Mouse (Mus musculus) skeletal muscle tissue, adult 2 months (tissue): ENCODE measurements around the gene Fancc.
A peak's percentile ranks its signal among the peaks of the same experiment; 100 is the strongest.

Source experiments
- DNase-seq: peaks from one replicate; pipeline ENCODE4 v3.0.0-alpha.2; 2012; ENCODE audit warnings: low read depth, low spot score

The Fancc gene

DNA sequence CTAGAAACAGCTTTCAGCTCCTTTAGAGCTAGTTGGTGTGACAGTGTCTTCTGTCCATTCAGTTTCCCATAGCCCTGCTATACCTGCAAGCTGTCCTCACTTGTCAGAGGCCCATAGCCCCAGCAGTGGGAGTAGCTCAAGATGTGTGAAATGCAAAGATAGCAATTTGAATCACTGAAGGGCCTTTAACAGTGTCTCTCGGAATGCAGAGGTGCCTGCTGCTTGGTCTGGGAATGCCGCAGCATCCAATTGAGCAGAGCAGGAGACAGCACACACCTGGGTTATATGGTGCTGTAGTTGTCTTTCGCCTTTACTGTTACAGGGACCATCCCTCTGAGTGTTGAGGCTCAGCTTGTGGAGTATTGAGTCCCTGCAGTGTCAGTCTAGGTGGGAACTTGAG is 203.4 kb downstream of the Fancc start:
- DNase-seq = no peak

DNA sequence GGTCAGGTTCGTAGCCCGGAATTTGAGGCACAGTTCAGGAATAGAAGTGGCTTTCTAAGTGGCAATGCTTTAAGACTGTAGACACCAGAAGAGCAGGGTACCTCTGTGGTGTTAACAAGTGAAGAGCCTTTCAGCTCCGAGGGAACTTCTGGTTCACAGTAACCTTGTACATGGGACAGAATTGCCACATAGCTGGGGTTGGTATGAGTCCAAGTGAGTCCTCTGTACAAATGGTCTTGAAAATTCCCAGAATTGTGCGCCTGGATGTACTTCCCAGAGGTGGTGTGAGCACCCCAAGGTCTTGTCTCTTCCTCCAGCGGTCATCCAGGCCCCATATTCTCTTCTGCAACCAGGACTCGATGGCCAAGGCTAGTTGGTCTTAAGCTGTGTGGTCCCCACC is 206.1 kb downstream of the Fancc start:
- DNase-seq = no peak

DNA sequence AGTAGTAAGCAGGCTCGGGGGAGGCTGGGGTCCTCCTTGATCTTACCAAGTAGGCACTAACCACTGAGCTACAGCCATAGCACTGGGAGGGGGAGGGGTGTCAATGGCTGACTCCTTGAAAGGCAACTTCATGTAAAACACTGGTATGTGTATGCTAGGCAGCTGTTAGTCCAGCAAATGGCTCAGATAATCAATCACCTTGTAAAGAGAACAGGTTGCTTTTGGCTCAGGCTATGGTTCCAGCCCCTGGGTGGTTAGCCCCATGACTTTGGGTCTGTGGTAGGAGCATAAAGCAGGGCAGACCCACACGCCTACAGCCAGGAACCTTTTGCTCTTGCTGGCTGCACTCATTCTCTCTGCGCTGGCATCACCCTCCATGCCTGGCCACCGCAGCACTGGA is 207.0 kb downstream of the Fancc start:
- DNase-seq = no peak

DNA sequence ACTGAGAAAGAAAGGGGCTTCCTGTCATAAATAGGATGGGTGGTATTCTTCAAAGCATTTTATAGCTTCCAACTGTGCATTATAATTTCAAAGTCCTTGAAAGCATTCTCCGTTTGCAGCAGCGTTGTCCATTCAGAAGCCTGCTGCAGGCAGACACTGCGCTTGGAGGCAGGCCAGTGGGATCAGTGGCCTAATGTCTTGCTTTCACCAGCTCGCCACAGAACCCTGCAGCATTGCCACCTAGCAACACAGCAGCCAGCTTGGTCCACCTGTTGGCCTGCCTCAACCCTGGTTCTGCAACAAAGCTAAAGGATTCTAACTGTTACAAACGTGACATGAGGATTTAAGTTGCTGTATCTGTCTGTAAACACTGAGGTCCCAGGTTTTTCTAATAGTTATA is 207.4 kb downstream of the Fancc start:
- DNase-seq = no peak

DNA sequence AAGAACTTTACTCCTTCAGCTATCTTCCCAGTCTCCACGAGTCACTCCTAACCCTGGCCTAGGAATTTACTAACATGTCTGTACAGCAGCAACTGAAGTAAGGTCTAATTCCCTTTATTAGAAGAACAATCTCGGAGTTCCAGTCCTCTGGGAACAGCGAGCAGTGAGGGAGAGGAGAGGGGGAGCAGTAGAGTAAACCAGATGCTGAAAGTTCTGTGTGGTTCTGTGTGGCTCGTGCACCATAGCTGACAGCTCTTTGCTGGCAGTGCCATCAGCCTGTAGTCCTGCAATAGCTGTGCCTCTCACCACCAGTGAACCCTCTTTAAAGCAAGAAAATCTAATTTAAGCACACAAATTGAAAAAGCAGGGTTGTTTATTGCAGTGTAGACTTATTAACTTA is 207.9 kb downstream of the Fancc start:
- no peak for DNase-seq

DNA sequence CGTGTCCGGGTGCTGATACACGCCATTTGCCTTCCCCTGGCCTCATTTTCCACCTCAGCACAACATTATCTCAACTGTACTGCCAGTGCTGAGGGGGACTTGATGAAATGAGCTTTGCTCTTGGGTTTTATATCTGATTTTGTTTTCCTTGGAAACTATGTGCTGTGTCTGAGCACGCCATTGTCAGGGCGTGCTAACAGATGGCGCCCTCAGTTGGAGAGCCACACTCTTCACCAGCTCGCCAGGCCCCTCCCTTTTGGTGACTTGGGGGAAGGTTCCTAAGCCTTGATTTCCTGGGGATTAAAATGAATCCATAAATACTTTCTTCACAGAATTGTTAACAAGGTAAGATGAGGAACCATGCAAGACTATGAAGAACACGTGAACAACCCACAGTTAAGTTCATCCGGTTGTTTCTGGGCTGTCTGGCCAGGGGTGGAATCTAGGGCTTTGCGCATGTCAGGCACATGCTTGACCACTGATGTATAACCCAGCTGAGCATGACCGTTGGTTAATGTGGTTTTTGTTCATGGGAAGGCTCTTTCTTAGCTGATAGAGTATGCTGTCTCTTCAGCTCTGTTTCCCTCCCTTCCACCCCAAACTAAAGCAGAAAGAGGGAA is 210.5 kb downstream of the Fancc start:
- DNase-seq = no peak

DNA sequence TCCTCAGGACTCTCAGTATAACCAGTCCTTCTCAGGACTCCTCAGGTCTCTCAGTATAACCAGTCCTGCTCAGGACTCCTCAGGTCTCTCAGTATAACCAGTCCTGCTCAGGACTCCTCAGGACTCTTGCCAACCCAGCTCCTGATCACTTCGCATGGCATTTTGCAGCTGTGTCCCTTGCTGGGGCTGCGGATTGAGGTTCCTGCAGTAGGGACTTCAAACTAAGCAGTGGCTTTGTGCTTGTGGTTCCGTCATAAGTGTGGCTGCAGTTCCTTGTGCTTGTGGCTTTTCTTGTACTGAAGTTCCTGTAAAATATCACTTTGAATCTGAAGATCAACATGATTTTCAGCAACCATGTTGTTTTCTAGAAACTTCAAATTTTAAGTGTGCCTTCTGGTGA is 212.3 kb downstream of the Fancc start:
- DNase-seq = no peak

DNA sequence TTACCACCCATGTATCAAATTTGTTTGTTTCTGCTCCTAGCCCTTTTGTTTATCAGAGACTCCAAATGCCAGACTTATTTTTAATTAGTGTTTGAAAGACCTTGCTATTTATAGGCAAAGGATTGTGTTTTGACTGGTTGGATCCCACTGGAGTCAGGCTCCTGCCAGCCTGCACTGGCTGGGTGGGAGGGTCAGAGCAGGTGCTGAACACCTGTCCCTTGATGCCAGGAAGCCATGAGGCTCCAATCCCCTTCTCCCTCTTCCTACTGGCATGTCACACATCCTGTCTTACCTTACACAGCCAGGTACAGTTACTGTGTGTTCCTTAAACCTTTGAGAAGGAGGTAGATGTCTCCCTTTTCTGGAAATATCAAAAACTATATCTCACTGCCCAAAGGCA is 213.8 kb downstream of the Fancc start:
- DNase-seq = no peak

DNA sequence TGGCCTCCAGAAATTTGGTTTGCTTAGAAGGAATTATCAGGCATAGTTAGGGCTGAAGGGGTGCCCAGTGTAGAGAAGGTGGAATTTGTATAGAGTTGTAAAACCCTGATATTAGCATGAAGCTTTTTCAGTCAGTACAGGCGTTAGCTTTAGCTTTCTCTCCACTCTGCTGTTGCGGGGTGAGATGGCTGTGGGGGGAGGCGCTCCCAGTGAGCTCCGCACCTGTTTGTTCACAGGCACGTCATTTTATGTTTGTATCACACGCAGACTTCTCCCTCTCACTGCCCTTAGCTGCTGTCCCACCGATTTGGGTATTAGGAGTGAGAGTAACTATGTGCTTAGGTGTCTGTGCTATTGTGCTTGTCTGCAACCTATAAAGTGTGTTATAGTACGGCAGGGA is 215.9 kb downstream of the Fancc start:
- DNase-seq = no peak

DNA sequence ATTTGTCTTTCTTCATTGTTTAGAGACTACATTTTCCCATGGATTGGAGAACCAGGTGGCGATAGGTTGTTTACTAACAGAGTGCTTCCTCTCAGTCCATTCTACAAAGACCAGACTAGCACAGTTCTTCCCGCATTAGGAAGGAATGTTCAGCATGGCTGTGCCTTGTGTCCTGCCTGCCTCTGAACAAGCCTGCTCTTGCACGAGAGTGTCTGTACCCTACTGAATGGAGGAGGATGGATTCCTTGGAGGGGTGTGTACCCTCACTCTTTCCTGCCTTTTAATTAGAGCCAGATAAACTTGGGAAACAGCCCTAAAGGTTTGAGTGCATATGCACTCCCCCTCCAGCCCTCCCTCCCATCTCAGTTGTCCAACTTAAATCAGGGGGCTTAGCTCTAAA is 216.7 kb downstream of the Fancc start:
- DNase-seq = no peak

DNA sequence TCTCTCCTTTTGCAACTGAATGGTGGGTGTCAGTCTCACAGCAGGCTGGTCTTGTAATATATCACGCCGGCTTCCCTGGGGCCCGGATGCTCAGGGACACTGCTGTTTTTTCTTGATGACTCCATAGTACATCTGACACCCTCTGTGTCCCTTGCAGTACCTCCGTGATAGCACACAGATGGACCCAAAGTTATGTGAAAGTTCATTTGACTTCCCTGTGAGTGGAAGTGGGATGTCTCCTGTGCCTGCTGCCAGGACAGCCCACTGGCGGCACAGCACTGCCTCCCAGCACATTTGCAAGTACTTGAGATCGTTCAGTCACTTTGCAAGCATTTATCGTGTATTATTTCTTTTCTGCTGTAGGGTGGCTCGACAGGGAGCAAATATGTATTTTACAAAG is 217.3 kb downstream of the Fancc start:
- no peak for DNase-seq

DNA sequence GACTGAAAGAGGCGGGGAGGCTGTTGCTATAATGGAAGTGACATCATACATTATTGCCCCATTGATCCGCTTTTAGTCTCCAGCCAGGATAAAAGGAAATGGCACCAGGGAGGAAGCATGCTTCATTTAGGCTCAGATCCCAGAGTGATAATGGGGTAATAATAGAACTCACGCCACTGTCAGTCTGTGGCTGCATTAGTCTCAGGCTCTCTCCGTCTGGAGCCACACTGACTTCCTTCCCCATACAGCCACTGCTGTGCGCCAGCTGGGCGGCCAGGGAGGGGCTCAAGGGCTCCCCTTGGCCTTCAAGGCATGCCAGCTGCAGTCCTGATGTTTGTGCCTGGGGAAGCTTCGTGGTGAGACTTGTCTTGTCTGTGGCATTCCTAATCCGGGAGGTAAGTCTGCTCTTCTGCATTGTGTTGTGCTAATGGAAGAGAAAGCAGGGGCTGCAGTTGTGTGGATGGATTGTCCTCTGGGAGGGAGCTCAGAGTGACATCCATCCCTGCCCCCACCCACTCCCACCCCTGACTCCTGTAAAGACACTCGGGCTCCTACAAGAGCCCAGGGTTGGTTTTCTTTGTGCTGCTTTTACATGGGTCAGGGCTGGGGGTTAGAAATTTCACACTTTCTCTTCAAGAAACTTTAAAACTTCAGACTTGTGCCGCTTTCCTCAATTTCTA is 218.1 kb downstream of the Fancc start:
- no peak for DNase-seq

DNA sequence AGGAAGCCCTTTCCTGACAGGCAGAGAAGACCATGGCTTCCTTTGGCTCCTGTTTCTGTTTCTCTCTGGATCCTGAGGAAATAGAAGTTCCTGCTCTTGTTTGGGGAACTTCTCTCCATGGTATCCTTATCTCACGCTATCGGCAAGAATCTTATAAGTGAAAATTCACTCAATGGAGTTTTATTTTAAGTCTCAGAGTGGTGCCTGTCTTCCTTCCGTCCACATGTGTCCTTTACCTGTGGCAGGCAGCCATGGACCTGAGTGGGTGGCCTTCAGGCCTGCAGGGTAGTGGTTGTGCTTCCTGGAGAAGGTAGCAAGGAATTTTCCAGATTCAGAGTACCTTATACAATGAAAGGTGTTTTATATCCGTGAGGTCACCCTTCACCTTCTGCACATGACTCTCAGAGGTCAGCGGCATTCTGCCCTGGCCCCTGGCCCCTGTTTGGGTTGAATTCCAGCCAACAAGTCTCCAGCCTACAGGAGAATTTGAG is 218.9 kb downstream of the Fancc start:
- no peak for DNase-seq

DNA sequence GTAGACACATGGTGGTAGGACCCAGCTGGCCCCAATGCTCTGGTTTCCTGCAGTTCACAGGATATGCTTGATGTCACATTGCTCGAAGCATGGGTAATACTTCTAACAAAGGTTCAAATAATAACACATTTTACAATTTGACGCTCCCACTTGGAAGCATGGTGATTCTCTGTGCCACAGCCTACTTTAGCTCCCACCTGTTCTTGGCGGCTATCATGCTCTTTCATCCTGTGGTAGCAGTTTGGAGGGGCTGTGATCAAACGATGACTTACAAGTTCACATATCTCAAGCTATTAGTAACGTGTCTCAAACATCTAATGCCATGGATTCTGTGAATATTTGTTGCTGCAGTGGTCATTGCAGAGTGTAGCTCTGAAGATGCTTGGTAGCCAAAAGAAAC is 219.8 kb downstream of the Fancc start:
- DNase-seq = no peak

DNA sequence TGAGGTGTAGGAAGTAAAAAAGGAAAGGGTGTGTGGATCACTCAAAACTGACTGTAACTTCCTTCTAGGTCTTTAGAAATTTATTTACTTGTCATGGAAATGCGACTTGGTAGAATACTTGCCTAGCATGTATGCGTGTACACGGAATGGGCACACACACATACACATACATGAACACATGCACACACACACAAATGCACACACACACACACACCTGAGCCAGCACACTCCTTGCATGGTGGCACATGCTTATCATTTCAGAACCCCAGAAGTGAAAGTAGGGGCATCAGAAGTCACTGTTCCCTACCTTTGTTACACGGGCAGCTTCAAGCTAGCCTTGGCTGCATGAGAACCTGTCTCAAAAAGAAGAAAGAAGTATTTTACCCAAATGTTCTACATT is 220.7 kb downstream of the Fancc start:
- no peak for DNase-seq

DNA sequence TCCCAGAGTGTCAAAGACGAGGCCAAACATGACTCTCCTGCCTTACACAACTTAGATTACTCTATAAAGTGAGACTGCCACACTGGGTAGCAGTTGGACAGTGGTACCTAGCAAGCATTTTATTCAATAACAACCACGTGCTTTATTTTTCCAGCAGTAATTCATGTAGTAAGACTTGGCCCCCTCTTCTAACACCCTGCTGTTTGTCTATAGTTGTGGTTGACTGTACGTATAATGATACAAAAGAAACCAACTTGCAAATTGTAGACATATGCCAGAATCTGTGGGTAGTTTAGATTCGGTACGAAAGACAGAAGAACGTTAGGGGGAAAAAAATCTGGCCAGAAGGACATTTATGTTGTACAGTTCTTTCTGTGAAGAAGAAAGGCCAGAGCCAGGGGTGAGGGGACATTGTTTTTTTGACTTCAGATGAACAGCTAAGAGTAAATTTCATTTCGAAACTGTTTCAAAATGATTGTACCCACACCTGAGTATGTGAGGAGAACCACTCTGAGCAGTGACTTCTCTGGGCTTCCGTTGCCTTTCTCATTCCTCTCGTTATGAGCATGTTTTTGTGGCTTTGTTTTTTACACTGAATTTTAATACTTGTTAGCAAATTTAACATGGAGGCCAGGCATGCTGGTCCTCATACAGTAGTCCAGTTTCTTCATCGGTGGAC is 222.5 kb downstream of the Fancc start:
- DNase-seq = no peak

DNA sequence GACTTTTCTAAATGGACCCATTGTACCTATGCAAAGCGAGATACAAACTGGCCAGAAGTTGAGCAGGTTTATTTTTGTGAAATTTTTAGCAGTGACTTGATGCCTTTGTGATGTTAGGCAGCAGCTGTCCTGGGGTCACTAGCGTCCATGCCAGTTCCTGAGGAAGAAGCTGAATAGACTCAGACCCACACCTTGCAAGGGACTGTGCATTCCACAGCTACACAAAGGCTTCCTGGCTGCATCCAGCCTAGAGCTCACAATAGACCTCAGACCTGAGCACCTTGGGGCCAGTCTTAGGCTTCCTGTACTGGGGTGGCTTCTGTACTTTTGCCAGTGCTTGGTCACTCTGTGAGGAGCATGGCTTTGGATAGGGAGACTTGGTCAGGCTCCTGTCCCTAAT is 223.2 kb downstream of the Fancc start:
- DNase-seq = no peak

DNA sequence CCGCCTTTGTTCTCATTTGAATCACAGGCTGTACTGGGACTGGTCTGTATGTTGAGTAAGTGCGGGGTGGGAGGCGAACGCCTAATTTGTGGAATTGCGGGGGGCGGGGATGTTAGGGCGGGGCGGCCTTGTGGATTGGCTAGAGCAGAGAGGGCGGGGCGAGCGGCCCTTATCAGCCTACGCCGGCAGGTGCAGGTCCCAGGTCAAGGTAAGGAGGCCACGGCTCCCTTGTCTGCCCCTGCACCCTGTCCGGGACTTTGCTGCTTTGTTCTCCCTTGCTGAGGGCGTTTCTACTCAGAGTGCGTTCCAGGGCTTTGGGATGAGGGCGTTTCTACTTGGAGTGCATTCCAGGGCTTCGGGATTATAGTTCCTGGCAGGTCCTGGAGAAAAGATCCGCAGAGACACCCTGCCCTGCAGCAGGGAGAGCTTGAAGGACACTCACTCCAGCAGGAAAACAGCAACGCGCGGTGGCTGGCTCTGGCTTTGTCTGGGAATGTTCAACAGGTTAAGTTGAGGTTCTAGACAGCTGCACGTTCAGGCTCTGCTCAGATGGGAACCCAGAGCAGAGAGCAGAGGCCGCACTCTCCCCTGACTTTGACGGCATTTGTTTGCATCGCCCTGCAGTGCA is 224.4 kb downstream of the Fancc start:
- peak; percentile 69 for DNase-seq

DNA sequence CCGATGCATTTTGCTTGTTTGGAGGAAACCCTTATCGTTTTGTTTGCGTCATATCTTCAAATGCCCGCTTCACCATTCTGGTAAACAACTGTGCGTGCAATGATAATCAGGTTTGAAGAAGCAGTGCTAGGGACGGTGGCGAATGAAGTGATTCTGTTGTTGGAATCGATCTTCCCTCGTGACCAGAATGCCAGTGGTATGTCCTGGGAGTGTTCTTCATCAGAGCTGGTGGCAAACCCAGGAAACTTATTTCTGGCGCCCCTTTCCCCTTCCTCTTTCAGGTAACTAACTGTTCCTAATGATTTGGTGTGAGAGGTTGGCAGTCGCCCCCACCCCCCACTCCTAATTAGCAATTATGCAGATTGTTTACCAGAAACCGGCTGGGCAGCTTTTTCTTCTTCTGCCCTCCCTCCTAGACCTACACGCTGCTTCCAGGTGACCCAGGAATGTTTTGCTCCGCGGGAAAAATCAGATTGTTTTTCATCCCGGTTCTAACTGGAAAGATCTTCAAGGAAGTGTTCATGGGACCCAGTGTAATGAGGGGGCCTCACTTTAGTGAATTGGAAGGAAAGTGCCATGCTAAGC is 225.0 kb downstream of the Fancc start:
- no peak for DNase-seq

DNA sequence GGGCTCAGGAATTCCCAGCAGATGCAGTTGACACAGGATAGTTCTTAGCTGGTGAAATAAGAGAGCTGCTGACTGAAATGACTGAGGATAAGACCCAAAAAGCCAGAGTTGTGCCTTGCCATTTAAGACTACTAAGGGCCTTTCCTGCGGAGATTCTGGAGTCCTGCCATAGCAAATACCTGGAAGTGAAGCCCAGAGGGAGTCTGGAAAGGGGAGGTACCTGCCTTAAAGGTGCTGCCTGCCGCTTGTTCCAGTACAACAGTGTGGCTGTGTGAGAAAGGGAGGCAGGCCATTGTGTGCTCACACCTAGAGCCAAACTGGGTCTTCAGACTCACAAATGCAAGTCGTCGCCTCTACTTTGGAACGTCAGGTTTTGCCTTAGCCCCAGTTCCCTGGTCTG is 226.9 kb downstream of the Fancc start:
- DNase-seq = no peak

DNA sequence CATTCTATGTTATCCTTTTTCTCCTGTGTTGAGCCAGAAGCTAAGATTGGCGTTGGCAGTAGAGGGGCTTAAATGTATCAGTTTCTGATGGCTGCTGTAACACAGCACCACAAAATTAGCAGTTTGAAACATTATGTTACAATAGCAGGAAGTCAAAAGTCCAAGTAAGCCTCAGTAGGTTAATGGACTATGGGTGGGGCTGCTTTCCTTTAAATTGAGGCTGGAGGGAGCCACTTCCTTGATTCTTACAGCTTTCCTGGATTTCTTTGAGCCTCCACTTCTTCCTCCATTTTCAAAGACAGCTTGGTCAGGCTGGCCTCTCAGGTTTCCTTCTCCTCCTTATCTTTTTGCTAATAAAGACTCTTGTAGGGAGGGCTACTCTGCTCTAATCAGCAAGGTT is 228.3 kb downstream of the Fancc start:
- DNase-seq = no peak

DNA sequence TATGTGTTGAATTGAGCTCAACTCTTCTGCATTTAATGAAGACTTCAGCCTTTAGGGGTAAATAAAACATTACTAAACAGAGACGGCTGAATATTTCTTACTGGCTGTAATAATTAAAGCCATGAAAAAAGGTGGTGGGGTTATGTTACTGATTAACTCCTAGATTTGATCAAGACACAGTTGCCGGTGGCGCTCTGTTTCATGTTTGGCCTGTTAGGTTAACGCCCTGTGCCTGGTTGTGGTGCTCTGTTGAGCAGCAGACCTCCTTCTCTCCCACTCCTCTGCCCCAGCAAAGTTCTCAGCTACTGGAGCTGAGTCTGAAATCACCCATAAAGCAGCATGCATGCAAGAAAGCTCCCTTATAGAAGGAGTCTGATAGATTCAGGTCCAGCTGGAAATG is 228.7 kb downstream of the Fancc start:
- no peak for DNase-seq
